Mouse (Mus musculus) gastrocnemius, adult 2 months (tissue): ENCODE results near the gene Ybx2. TPM values are rescaled to one million over a fixed set of nuclear protein-coding genes. Genes with fewer than 3 reads are reported as not detected.

ENCODE experiments used
- DNase-seq: peaks from one replicate; pipeline ENCODE4 v3.0.0; 2022
- H3K27ac ChIP-seq: fragments of 200-600 bp; 2 replicates; pipeline ENCODE4 v1.8.1; 2022; ENCODE audit warnings: mild to moderate bottlenecking
- H3K4me3 ChIP-seq: fragments of 200-600 bp; 2 replicates; pipeline ENCODE4 v1.8.1; 2022; ENCODE audit warnings: mild to moderate bottlenecking, moderate library complexity
- CTCF ChIP-seq: fragments of 200-600 bp; IDR thresholded peaks from 2 replicates; pipeline ENCODE4 v1.8.1; 2022; ENCODE audit warnings: antibody characterized with exemption, mild to moderate bottlenecking, moderate library complexity
- intact Hi-C: fragments of 180-260 bp; cut with DNase I; formaldehyde crosslinking; loops from one replicate; pipeline ENCODE4 v1.15.1; 2025
- microRNA-seq: library from miRNA; unstranded; fragments of <30 nt; microRNA quantifications from one replicate; pipeline ENCODE4 v1.2.0, GENCODE M21; 2021
- total RNA-seq, 2 experiments: library from RNA; stranded (reverse); gene quantifications; 2 replicates each; pipeline ENCODE4 v1.2.3; 2021

The Ybx2 gene
- total RNA-seq, 2 experiments from 2014 or later, result 8.0 to 16.5 TPM

GRCm38 (mm10) chr11:69980196-69981140 is 44.9 kb downstream of the Ybx2 start:
- intact Hi-C loops, result no loop called here
- Histone ChIP-seq H3K27ac (peak overlapping the region; percentile 99), H3K4me3 (peak overlapping the region; percentile 92)
- peak; percentile 95 for DNase-seq
- no peak for TF ChIP-seq CTCF

- DNase-seq, result peak; percentile 64
- no peak for TF ChIP-seq CTCF
- H3K27ac ChIP-seq, result peak within 1 kb of the TSS; percentile 99
- H3K4me3 ChIP-seq, result peak within 1 kb of the TSS; percentile 92
- intact Hi-C loops, result no loop called here
These were observed 45.7 kb downstream of the Ybx2 start, which contains the start of gene Ctdnep1 for GRCm38 (mm10) chr11:69981141-69981762. Gene Ctdnep1 (plus strand): TSS chr11:69981156.

DNA sequence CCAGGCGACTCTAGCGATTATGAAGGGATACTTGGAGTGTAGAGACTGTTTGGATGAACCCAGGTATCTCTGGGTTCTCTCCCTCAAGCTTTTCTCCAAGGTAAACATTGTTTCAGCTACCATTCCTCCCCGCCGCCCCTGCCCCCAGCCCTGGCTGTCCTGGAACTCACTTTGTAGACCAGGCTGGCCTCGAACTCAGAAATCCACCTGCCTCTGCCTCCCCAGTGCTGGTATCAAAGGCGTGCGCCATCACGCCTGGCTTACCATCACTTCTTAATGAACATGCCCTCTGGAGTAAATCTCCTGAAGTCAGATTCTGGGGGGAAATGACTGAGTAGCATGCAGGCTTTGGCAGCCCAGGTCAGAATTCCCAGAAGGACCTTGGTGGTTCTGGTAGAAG is 46.6 kb downstream of the Ybx2 start, which contains the start of gene Elp5:
Elp5 (minus strand) TSS at position 293 of the 400 bp plus-strand sequence.
- TF ChIP-seq CTCF, result no peak
- H3K27ac ChIP-seq, result peak within 1 kb of the TSS; percentile 99
- no peak for DNase-seq
- intact Hi-C loops, result no loop called here
- H3K4me3 ChIP-seq, result peak within 1 kb of the TSS; percentile 92

- TF ChIP-seq CTCF, result no peak
- intact Hi-C loops, result no loop called here
- H3K27ac ChIP-seq, result peak overlapping the region; percentile 99
- DNase-seq, result peak; percentile 84
- peak overlapping the region; percentile 92 for H3K4me3 ChIP-seq
These were observed 47.3 kb downstream of the Ybx2 start for GRCm38 (mm10) chr11:69982877-69983276.

DNA sequence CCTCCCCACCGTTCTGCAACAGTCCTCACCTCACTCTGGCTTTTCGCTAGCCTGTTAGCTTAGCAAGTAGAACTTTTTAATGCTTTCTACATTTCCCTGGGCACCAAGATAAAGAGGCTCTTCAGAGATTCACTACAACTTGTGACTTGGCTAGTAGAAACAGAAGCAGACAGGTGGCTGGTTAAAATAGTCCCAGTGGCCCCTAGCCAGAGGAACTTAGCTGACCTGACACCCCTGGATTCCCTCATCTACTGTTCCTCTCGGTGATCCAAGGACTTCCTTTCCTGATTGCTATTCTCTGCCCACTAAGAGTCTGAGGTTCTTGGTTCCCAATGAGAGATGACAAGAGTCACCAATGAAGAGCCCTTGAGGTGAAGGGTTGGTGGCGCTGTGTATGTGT is 47.8 kb downstream of the Ybx2 start:
- H3K4me3 ChIP-seq, result peak overlapping the region; percentile 92
- DNase-seq, result peak; percentile 78
- intact Hi-C loops, result no loop called here
- no peak for TF ChIP-seq CTCF
- peak overlapping the region; percentile 99 for H3K27ac ChIP-seq

GRCm38 (mm10) chr11:69984431-69984830 is 48.8 kb downstream of the Ybx2 start:
- peak overlapping the region; percentile 99 for H3K27ac ChIP-seq
- no peak for DNase-seq
- intact Hi-C loops, result no loop called here
- H3K4me3 ChIP-seq, result peak overlapping the region; percentile 92
- TF ChIP-seq CTCF, result no peak

DNA sequence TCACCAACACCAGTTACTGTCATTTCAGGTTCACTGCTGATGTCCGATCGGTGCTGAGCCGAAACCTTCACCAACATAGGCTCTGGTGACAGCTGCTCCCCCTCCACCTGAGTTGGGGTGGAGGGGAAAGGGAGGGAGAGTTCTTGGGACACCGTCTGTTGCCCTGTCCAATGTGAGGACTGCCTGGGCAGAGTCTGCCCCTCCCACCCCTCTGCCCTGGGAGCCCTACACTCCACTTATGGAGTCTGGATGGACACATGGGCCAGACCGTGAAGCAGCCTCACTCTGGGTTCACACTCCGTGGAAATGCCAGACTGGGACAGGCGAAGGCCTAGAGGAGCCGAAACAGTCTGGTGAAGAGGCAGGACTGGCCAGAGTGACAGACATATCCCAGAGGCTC is 54.4 kb downstream of the Ybx2 start:
- intact Hi-C loops, result loop anchor here (10.0 kb wide), 3 partner anchors 325 to 655 kb away; partner anchors contain the start of genes Cd68, Kdm6b, Mpdu1 and Rnf167
- no peak for DNase-seq
- peak overlapping the region; percentile 84; the same call in 1 of the 2 replicates for H3K4me3 ChIP-seq
- peak overlapping the region; percentile 99 for H3K27ac ChIP-seq
- no peak for TF ChIP-seq CTCF

Small RNA genes lying within 50 kb of the gene (microRNA-seq; reads per million reads assigned to microRNA genes)
- gene Gm44349, result not detected

Other genes with a start within 250 kb of the Ybx2 start
- 10 to 100 TPM in 1 of 2 experiments, 1 to 10 TPM in 1; 6.5 to 10.6 TPM for gene Tnfsf12, start 239.9 kb upstream of the Ybx2 start, total RNA-seq
- 1 to 10 TPM; 1.2 to 1.9 TPM for gene Tnfsfm13, start 239.7 kb upstream of the Ybx2 start, total RNA-seq
- 10 to 100 TPM; 26.9 to 35.4 TPM for gene Polr2a, start 177.2 kb upstream of the Ybx2 start, total RNA-seq
- gene Slc35g3, start 173.8 kb upstream of the Ybx2 start, total RNA-seq, result not detected
- gene Zbtb4, start 169.9 kb upstream of the Ybx2 start, total RNA-seq, result 10 to 100 TPM; 29.3 to 35.9 TPM
- 10 to 100 TPM; 23.2 to 26.3 TPM for gene Chrnb1, start 139.9 kb upstream of the Ybx2 start, total RNA-seq
- 1 to 10 TPM; 3.9 to 4.7 TPM for gene Fgf11, start 133.9 kb upstream of the Ybx2 start, total RNA-seq
- gene Tmem102, start 130.2 kb upstream of the Ybx2 start, total RNA-seq, result under 1 TPM; 0.20 to 0.41 TPM
- gene Gm39566, start 120.5 kb upstream of the Ybx2 start, total RNA-seq, result not detected
- not detected for gene Spem2, start 117.3 kb upstream of the Ybx2 start, total RNA-seq
- gene Spem1, start 113.6 kb upstream of the Ybx2 start, total RNA-seq, result not detected
- gene Nlgn2, start 98.0 kb upstream of the Ybx2 start, total RNA-seq, result 1 to 10 TPM; 2.3 to 2.7 TPM
- gene Tmem256, start 97.3 kb upstream of the Ybx2 start, total RNA-seq, result 100 to 1,000 TPM; 144 to 165 TPM
- gene Plscr3, start 89.4 kb upstream of the Ybx2 start, total RNA-seq, result 10 to 100 TPM in 1 of 2 experiments, 1 to 10 TPM in 1; 9.6 to 13.0 TPM
- gene Tnk1, start 77.1 kb upstream of the Ybx2 start, total RNA-seq, result under 1 TPM in 1 of 2 experiments, not detected in 1; 0.11 TPM
- not detected for gene Tmem95, start 57.8 kb upstream of the Ybx2 start, total RNA-seq
- gene Kctd11, start 54.4 kb upstream of the Ybx2 start, total RNA-seq, result 1 to 10 TPM; 1.3 to 1.7 TPM
- under 1 TPM in 1 of 2 experiments, not detected in 1; 0.08 TPM for gene Acap1, start 40.3 kb upstream of the Ybx2 start, total RNA-seq
- gene 2810408A11Rik, start 34.8 kb upstream of the Ybx2 start, total RNA-seq, result under 1 TPM in 1 of 2 experiments, not detected in 1; 0.33 TPM
- 10 to 100 TPM; 25.2 to 33.5 TPM for gene Neurl4, start 34.7 kb upstream of the Ybx2 start, total RNA-seq
- 10 to 100 TPM; 47.1 to 49.6 TPM for gene Gps2, start 21.9 kb upstream of the Ybx2 start, total RNA-seq
- 100 to 1,000 TPM; 413 to 433 TPM for gene Eif5a, start 13.8 kb upstream of the Ybx2 start, total RNA-seq
- 100 to 1,000 TPM; 494 to 503 TPM for gene Slc2a4, start 12.4 kb downstream of the Ybx2 start, total RNA-seq
- not detected for gene Cldn7, start 29.0 kb downstream of the Ybx2 start, total RNA-seq
- 100 to 1,000 TPM; 217 to 261 TPM for gene Ctdnep1, start 45.4 kb downstream of the Ybx2 start, total RNA-seq
- gene Elp5, start 46.7 kb downstream of the Ybx2 start, total RNA-seq, result 10 to 100 TPM; 33.0 to 45.2 TPM
- 100 to 1,000 TPM; 194 to 232 TPM for gene Gabarap, start 55.3 kb downstream of the Ybx2 start, total RNA-seq
- gene Phf23, start 60.0 kb downstream of the Ybx2 start, total RNA-seq, result 10 to 100 TPM; 19.2 to 21.8 TPM
- gene Dvl2, start 64.8 kb downstream of the Ybx2 start, total RNA-seq, result 1 to 10 TPM; 3.6 to 5.0 TPM
- gene Acadvl, start 79.6 kb downstream of the Ybx2 start, total RNA-seq, result 100 to 1,000 TPM; 266 to 502 TPM
- gene Dlg4, start 81.1 kb downstream of the Ybx2 start, total RNA-seq, result 1 to 10 TPM; 3.2 to 5.2 TPM
- not detected for gene Asgr1, start 118.3 kb downstream of the Ybx2 start, total RNA-seq
- gene Asgr2, start 156.8 kb downstream of the Ybx2 start, total RNA-seq, result under 1 TPM; 0.22 to 0.31 TPM
- gene Mgl2, start 194.5 kb downstream of the Ybx2 start, total RNA-seq, result 1 to 10 TPM in 1 of 2 experiments, under 1 TPM in 1; 0.94 to 3.3 TPM
- 1 to 10 TPM; 2.1 to 2.7 TPM for gene Clec10a, start 220.4 kb downstream of the Ybx2 start, total RNA-seq